Mouse (Mus musculus) erythroblast, embryonic 14.5 days (primary cell): ENCODE measurements around the gene Pgm2.

Source experiments
- GATA1 ChIP-seq: IDR thresholded peaks from 2 replicates; pipeline ENCODE4 v1.6.1; 2012; ENCODE audit warnings: low read length, inconsistent platforms, mixed read lengths
- TAL1 ChIP-seq: IDR thresholded peaks from 3 replicates; pipeline ENCODE4 v1.6.1; 2012; ENCODE audit warnings: low read length, inconsistent platforms, mixed read lengths

GRCm38 (mm10) chr5:64160705-64161391 lies 68.1 kb downstream of the Pgm2 start:
- TF ChIP-seq GATA1 (no peak), TAL1 (no peak)
